Mouse (Mus musculus): Measurements from ENCODE around the gene Pate2. TPM values are rescaled to one million over a fixed set of nuclear protein-coding genes. Genes with fewer than 3 reads are reported as not detected.

Pate2 gene
- total RNA-seq (2021), result 1 to 10 TPM in 1 of 2 experiments, under 1 TPM in 1; 0.58 to 1.5 TPM
- long read RNA-seq, partial matches to known transcripts, result 0 of 1 reads
- long read RNA-seq, other reads (novel, unspliced or antisense), result 1 of 1 reads

GRCm38 (mm10) chr9:35569571-35570534 lies at the start of gene Pate2, which contains the start of gene Hyls1:
TSS of gene Pate2 (plus strand) at chr9:35570284.
TSS of gene Hyls1 (minus strand) at chr9:35570398.
- peak; percentile 90 to 96 for DNase-seq (ENCODE audit: low spot score in 2 of 2)

DNA sequence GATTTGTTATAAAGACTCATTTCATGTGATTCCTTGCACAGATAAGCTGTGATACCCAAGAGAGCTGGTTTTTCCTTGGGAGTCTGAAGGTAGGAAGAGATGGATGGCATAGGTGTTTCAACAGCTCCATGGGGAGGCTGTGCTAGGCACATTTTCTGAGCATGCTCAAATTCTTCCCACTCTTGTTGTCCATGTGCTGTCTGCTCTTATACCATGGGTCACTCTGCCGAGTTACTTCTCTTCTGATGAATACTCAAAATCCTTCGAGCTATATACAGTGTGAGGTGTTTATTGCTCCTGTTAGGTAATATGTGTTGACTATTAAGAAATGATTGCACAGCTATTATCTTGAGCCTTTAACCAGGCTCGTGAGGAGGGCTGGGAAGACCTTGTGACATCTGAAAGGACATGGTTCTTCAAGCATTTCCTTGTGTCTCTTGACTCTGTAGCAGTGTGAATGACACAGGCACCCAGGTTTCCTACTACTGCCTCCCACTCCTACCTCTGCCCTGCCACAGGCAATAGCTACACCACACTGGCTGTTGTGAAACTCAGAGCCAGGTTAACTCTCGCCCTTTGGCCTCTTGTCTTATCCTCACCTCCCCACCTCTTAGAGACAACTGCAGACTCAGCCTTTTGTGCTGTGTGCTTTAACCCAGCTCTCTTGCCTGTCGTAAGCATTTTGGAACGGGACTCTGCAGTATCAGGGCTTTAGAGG lies 49.3 kb upstream of the Pate2 start:
- DNase-seq (ENCODE audit: low spot score in 2 of 2), result no peak

DNA sequence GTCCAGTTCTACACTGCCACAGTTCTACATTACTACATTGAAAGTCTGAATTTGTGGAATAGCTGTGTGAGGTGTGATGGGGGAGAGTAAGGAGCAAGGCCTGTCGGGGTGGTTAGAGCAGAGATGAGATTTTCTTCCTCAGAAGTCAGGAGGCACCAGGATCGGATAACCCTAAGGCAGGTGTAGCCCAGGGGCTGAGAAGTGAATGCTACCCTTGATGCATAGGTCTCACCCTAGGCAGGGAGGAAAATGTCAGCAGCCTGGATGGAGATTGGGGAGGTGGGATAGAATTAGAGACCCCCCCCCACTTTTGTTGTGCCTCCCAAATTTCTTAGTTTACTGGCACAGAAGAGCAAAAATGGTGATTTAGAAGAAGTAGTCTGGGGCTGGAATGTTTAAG lies 47.8 kb upstream of the Pate2 start:
- no peak for DNase-seq (ENCODE audit: low spot score in 2 of 2)

DNA sequence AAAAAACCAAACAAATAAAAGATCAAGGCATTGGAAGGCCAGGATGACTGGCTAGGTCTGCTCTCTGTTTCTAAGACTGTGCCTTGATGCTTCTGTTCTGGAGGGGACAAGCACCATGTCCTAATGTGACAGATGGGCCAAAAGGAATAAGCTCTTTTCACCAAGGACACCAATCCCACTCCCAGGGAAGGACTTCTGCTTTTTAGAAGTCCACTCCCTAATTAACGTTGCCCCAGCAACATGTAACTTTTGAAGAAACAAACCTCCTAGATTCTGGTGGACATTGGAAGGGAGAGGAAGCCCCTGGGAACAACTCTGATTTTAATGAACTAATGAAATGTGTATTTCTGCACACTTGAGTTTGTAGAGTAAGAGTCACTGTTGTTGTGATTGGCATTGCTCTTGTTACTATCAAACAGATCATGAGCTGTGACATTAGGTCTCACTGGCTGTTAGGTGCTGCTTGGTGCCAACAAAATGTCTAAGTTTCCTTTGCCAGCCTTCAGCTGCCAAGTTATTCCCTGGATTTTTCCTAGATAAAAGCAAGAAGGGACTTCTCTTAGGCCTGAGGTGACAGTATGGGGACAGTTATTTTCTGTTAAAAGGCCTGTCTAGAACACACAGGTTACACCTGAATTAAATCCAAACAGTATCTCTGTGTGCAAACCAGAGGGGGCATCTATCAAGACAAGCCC lies 47.1 kb upstream of the Pate2 start:
- no peak for DNase-seq (ENCODE audit: low spot score in 2 of 2)

GRCm38 (mm10) chr9:35523541-35523940 lies 46.5 kb upstream of the Pate2 start:
- peak; percentile 70 to 79 for DNase-seq (ENCODE audit: low spot score in 2 of 2)

DNA sequence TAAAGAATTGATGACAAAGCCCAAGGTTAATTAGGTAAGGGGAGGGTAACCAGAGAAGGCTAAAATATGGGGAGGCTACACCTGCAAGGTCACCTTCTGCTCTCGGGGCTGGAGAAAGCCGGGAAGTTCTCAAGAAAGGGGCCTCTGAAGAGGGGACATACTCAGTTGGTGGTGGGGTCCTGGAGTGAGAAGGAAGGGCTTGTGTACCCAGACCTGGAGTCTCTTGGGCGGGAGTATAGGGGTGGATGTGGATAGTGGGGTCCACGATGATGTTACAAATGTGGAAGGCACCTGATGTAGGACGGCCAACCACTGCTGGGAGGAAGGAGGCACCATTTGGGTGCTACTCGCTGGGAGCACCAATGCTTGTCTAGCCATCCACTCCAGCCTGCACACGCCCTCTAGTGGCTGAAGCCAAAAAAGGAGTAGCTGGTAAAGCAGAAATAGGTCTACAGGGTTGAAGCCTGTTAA lies 46.1 kb upstream of the Pate2 start:
- DNase-seq (ENCODE audit: low spot score in 2 of 2), result peak; percentile 74 to 86

- no peak for DNase-seq (ENCODE audit: low spot score in 2 of 2)
Measured at GRCm38 (mm10) chr9:35529141-35529540, 40.9 kb upstream of the Pate2 start.

DNA sequence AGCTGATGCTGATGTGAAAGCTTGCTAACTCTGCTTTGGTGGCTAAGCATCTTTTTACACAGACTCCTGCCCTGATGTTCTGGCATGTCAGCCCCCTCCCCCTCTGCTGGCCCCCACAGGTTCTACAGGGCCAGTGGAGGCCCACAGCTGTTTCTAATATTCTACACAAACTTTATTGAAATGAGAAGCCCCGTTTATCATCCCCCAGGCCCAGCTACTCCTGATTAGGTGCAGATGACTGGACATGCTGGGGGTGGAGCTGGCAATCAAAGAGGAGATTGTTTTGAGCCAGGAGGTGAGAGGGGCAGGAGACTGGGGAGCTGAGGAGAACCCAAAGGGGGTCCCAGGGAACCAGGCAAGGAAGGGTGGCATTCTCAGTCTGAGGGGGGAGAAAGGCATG lies 40.3 kb upstream of the Pate2 start:
- DNase-seq (ENCODE audit: low spot score in 2 of 2), result no peak

GRCm38 (mm10) chr9:35533266-35533665 lies 36.8 kb upstream of the Pate2 start:
- no peak for DNase-seq (ENCODE audit: low spot score in 2 of 2)

DNA sequence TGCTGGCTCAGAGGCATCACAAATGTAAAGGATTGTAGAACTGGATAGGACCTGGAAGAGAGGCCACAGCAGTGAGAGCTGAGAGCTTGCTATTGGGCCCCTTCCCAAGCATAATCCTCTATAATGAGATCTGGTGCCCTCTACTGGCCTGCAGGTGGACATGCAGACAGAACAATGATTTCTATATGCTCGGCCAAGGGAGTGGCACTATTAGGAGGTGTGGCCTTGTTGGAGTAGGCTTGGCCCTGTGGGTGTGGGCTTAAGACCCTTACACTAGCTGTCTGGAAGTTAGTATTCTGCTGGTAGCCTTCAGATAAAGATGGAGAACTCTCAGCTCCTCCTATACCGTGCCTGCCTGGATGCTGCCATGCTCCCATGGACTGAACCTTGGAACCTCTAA lies 35.0 kb upstream of the Pate2 start:
- peak in 1 of 2 experiments; percentile 72 for DNase-seq (ENCODE audit: low spot score in 2 of 2)

DNA sequence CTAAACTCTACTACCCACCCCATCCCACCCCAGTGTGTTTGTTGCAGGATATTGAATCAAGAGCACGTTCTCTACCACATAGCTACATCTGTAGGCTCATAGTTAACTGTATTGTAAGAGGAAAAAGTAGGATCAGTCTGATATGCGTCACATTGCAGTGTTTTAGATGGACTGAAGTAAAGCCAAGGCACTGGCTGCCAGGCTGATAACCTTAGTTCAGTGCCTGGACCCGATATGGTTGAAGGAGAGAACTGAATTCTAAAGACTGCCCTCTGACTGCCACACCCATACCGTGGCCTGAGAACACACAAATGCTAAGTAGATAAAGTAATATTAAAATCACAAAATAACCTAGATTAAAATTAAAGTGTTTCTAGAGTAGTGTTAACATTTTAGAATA lies 34.2 kb upstream of the Pate2 start:
- no peak for DNase-seq (ENCODE audit: low spot score in 2 of 2)

DNA sequence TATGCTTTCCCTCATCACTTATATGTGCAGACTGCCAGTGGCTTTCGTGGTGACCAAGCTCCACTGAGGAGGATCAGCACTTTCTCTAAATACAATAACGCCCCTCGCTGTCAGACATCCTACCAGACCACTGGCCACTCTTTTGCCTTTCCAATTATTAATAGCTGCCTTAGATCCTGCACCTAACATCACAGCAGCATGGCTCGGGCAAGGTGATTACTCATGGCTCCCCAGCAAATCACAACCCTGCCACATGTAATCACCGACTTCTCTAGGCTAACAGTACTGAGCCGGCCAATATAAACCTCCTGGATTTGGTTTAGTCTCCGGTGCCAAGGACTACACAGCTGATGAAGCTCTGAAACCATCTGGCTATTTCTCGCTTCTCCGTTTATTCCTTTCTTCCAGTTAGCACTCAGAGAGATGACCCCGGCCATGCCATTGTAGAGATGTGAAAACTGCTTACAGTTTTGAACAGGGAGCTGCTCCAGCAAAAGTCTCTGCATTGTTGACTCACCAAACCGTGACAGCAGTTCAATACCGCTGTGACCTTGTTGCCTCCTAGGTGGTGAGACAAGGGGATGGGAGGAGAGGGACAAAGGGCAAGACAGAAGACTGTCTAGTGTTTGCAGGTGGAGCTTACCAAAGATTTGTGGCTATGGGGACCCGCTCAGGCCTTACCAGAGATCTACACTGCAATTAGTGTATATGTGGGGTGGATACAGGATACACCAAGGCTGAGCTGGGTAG lies 30.9 kb upstream of the Pate2 start:
- DNase-seq (ENCODE audit: low spot score in 2 of 2), result no peak

- no peak for DNase-seq (ENCODE audit: low spot score in 2 of 2)
Measured at GRCm38 (mm10) chr9:35541024-35541423, 29.1 kb upstream of the Pate2 start.

DNA sequence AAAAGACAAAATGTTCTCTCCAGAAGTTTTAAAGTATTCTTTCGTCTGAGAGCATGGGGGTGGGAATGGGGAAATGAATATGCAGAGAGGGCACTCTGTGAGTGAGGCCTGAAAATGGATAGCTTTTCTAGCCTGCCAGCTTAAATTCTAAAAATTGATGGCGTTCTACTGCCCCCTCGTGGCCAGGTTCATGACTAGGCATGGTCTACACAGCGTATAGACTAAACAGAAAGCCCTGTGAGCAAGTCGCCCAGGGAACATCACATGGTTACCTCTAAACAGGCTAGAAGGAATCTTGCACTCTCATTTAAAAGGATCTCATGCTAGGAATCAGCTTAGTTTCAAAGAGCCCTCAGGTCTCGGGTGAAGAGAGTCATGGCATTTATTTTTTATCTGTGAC lies 28.6 kb upstream of the Pate2 start:
- DNase-seq (ENCODE audit: low spot score in 2 of 2), result peak; percentile 65 to 89

DNA sequence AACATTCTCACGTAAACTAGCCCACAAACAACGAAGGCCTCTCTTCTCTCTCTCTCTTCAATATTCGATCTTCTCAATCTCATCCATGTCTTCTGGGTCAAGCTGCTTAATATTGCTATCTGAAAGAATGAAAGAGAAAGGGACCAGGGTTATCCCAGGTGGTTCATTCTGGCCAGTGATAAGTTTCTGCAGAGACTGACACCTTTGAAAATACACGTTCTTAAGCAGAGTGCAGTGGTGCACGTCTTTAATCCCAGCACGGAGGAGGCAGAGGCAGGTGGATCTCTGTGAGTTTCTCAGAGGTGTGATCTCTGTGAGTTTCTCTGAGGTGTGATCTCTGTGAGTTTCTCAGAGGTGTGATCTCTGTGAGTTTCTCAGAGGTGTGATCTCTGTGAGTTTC lies 28.1 kb upstream of the Pate2 start:
- DNase-seq (ENCODE audit: low spot score in 2 of 2), result no peak

- no peak for DNase-seq (ENCODE audit: low spot score in 2 of 2)
Measured at GRCm38 (mm10) chr9:35543099-35543860, 26.8 kb upstream of the Pate2 start.

GRCm38 (mm10) chr9:35544666-35545065 lies 25.4 kb upstream of the Pate2 start:
- DNase-seq (ENCODE audit: low spot score in 2 of 2), result no peak

DNA sequence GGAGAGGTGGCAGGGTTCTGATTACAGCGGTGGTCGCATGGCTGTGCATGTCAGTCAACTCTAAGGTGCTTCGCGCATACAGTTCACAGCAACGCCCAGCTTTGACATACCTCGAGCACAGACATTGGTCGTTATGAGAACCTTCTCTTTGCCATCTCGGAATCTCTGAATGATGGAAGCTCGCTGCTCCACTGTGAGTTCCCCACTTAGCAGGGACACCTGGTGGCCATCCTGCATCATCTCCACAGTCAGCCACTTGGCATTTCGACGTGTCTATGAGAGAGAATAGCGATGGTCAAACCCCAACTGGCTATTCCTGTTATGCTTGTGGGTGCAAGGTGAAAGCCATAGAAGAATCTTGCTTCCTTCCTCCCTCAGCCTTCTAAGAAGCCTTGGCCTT lies 24.4 kb upstream of the Pate2 start:
- no peak for DNase-seq (ENCODE audit: low spot score in 2 of 2)

DNA sequence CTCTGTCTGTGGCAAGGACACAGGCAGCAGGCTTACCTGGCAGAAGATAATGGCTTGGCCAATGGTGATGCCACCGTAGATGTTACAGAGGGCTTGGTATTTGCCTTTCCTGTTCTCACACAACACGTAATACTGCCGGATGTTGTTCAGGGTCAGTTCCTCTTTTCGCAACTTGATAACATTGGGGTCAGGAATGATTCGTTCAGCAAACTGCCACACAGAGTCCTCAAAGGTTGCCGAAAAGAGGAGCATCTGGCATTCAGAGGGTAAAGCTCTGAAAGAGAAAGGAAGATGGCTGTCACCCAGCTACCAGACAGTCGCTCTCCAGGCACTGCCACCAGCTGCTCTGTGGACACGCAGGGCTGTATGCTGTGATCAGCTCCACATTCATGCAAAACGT lies 23.3 kb upstream of the Pate2 start:
- DNase-seq (ENCODE audit: low spot score in 2 of 2), result no peak

GRCm38 (mm10) chr9:35548455-35548854 lies 21.6 kb upstream of the Pate2 start:
- DNase-seq (ENCODE audit: low spot score in 2 of 2), result no peak

Data from layer of hippocampus, adult 18-20 months (tissue).